Mouse (Mus musculus) 3134 (cell line): ENCODE measurements at regions not wholly inside any gene's neighbourhood (a gene's known extent, or its start where the extent isn't known, plus 50 kb on each side); places are given as distances from the start of the nearest gene placed in this dataset.

Source experiments
- DNase-seq: peaks from one replicate; pipeline ENCODE4 v3.0.0-alpha.2; 2011; ENCODE audit warnings: low spot score; ENCODE audit not compliant: insufficient read length; ENCODE audit errors: extremely low read depth

DNA sequence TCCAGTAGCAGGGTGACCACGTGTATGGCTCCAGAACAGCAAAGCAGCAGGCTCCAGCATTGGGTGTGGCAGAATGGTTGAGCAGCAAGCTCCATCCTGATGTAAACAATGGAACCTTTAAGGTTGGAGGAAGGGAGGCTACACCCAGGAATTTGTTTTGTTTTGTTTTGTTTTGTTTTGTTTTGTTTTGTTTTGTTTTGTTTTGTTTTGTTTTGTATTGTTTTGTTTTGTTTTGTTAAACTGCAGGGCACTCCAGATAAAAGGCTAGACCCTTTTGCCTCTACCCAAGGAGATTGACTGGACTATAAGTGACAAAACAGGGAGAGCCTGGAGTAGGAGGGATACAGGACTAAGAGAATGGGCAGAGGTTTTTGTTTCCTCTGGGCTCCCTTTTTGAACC, 647.5 kb downstream of the Kcnj3 start:
- DNase-seq, result no peak

DNA sequence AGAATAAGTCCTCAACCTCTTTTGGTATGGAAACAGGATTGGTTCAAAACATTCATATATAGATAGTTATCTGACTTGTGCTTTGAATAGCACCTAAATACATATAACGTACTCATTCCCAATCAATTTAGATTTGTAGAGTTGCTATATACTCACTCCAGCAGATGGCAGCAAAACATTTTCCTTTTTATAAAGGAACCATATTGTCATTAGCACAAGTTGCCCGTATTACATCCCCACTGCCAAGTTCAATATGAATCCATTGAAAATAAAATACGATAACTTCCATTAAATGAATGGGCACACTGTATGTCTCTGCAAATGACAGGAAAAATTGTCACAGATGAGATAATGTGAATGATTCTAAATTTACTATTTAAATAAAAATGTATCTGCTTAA, 673.8 kb downstream of the Kcnj3 start:
- DNase-seq, result no peak

DNA sequence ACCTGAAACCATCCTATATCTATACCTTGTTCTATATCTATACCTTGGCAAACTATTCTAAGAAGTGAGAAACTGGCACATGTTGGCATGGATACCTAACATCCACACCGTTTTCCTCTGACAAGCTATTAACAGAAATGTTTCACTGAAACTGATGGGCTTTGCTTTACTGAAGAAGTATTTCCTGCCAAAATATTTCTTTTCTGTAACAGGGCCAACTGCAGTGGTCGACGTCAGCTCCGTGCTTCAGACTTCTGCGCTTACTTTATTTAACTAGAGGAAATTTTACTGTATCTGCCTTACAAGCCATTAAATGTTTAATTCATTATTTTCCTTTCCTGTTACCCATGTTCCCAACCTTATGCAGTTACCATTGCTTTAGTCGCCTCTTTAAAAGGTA, 674.2 kb downstream of the Kcnj3 start:
- no peak for DNase-seq

DNA sequence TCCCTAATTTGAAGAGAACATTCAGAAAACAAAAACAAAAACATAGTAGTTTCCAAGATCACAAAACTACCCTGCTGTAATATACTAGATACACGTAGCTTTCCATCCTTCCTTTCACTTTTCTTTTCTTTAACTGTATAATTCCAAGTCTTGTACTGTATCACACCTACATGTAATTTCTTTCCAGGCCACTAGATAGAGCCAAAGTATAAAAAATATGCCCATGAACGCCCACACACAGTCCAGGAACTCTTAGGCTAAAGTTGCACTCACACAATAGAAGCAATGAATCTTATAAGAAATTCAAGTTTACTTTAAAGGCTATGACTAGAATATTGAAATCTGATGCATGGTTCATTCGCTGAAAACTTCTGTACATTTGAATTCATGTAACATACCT, 678.7 kb downstream of the Kcnj3 start:
- DNase-seq, result peak; percentile 32

DNA sequence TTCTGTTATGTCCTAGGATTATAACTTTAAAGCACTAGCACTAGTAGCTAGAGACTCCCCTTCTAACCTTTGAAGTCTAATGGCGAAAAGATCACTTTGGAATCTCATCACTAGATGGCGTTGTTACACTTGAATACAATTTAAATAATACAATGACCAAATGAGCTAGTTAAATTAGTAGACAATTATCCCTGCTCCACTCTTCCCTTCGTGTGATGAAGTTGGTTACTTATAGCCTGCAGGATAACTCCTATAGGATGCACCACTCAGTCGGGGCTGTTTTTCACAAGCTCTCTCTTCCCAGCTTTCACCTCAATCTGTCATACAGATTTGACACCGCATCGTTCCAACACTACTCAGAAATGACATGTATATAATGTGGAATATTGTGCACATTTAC, 683.6 kb downstream of the Kcnj3 start:
- DNase-seq, result peak; percentile 47

DNA sequence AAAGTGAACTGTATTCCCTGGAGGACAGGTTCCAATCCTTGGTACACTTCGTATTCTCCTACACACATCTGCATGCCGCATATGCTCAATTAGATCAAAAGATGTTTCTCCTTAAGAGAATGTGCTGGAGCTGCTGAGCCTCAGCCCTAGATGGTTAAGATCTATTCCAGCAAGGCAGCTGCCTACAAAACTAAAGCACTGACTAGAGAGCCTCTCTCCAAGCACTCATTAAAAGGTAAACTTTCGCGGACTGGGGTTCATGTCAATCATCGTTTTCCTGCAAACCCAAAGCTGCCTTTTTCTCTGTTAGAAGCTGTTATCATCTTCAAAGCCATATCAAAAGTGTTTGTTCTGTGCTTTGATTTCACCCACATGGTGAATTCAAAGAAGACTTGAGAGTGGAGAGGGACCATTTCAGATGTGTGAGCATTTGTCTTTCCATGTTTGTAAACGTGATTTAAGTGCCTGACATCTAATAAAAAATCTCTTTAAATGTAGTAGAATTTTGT, 711.4 kb downstream of the Kcnj3 start:
- no peak for DNase-seq

DNA sequence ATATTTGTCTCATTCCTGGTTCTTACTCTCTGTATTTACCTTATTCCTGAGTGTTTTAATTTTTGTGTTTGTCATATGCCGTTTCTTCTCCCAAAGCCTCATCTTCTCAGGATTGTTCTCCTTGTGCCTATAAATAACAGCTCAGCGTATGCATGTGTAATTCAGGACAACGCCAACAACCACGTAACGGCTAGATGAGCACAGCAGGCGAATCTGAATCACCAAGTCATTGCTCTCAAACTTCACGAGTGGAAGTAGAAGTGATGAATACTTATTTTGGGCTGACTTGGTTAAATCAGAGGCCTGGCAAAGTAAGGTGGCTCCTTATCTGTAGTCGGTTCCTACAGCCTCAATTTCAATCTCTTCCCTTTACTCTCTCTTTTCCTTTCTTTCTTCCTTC, 760.7 kb downstream of the Kcnj3 start:
- no peak for DNase-seq

DNA sequence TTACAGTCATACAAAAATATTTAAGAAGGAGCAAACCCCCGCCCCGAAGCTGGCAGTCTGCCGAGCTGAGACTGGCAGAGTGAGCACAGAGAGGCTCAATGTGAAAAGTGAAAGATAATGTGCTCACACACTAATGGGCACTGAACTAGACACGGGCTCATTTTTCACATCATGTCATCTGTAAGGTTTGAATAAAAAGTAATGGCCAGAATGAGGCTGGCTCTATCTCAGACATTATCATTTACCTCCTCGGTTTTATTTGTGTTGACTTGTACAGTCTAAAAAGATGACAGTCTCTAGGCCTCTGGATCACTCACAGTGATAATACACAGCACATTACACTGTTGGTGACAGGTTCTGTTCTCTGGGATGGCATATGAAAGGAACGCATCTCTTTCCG, 791.7 kb downstream of the Kcnj3 start:
- DNase-seq, result no peak

DNA sequence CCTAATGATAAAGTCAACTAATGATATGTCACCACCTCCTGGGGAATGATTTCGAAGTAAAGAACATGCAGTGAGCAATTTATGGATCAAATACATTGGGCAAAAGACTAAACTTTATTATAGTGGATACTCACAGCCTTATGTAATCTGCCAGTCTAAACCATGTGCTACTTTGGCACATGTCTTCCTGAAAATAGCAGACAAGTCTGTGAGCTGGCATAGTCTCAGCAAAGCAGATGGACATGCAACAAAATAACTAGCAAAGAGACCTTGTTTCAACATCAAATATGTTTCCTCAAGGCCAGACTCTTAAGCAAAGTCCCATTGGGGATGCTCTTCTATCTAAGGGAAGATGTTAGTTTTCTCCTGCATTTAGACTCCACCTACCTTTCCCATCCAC, 797.3 kb downstream of the Kcnj3 start:
- DNase-seq, result no peak

DNA sequence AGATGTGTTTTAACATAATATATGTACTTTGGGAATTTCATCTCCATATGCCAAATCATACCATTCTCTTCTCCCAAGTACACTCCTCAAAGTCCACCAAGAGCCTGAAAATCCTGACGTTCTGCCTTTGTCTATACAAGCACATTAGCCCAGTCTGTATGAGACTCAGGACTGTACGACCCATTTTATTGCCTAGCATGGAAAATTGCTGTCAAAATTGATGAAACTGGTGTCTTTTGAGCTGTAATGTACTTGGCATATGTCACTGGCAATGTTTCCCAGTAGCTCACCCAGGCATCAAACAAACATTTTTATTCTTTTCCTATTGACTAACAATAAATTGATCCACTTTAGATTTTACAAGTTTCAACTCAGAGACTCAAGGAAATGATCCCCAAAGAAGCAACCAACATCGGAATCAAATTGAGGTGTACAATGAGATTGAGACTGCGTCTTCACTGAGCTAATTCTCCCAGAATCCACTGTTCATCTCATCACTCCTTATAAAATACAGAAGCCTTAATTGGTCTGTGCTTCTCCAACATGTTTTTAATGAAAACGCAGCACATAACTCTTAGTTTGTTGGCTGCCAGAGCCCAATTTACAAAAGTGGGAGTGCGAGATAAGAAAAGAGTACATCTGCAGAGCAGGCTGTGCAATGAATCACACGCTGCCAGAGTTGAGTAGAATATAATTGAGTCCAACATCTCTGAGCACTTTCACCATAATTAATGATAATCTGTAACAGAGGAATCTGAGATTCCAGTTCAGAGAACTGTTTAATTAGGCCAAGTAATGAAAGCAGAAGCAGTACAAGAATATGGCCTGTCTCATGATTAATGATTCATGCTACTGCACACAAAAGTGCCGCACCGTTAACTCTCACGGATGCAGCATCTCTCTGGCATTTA, 821.5 kb downstream of the Kcnj3 start:
- no peak for DNase-seq

DNA sequence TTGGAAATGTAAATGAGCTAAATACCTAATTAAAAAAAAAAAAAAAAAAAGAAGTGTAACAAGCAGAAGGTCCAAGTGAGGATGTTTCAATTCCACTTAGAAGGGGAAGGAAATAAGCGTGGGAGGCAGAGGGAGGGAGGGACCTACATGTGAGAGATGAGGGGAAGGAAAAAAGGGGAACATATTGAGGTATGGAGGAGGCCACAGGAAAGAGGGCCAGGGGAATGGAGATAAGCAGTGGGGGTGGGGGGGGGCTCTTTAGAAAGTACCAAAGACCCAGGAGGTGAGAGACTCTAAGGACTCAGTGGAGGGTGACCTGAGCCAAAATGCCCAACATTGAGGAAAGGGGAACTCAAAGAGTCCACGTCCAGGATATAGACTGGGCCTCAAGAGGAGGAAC, 818.9 kb downstream of the Nr4a2 start:
- no peak for DNase-seq

DNA sequence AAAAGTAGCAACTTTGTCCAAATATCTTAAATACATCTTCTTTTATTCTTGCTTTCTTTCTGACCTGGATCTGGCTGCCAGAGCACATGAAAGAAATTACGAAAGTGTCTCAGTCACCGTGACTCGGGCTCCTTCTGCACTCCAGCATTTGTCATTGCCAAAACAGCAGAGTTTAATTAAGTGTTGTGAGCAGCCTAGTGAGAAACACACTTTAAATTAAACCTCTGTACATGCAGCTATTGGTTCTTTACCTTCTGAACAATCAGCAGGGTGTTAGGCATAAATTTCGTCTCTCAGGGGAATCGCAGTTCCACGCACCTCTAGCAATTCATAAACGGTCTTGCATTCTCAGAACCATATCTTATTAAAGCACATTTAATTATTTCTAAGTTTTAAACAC, 802.1 kb downstream of the Nr4a2 start:
- no peak for DNase-seq

DNA sequence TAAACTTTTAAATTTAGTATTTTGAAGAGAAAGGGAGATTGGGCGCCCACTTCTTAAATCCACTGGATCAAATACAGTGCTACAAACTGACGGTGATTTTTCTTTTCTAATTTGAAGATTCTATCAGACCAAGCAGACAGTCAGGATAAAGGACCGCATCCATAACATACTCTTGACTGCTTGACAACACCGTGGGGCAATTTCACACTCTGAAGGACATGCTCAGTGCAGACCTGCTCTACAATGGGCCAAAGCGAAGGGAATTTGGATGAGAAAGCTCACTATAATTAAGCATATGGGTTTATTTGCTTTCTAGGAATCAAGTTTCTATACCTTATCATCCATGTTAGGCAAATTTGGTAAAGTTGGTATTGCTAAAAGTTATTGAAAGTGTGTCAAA, 801.3 kb downstream of the Nr4a2 start:
- no peak for DNase-seq

DNA sequence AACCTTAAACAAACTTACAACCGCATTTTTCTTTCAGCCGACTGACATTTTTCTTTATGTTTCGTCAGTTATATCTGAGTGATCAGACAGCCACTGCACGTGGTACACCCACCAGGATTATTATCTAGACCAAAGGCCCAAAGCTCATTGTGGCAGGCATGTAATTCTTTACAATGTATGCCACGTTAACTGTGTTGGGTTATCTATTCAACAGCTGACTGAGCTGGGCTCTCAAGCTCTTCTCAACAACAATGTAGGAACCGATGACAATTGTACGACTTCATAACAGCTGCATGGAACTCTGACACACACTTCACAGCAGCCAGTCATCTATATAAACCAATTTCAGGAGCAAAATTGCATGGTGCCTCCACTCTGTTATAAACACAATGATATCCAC, 787.8 kb downstream of the Nr4a2 start:
- no peak for DNase-seq

DNA sequence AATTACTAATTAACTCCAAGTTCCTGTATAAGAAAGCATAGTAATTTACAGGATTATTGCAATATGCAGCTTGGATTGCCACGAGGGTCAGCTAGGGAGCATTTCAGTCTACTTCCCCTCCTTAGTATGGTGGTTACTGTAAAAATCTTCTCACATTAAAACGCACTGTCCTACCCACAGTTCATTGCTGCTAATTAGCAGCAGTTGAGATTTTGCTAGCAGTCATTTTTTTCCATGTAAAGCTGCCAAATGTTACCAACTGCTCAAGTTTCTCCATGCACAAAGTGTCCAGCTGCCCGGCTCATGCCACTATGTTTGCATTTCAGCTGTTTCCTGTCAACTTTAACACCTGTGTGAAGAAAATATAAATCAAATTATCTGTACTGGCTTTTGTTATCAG, 759.7 kb downstream of the Nr4a2 start:
- DNase-seq, result no peak
